Mouse (Mus musculus) testis, adult 2 months (tissue): Measurements from ENCODE around the gene Mlycd. TPM values are rescaled to one million over a fixed set of nuclear protein-coding genes. Genes with fewer than 3 reads are reported as not detected.

Experiments
- H3K27ac ChIP-seq: fragments of 200-500 bp; 2 replicates; pipeline ENCODE4 v1.5.1; 2012; ENCODE audit warnings: low read depth, low read length; ENCODE audit not compliant: control insufficient read depth, insufficient read depth
- H3K27me3 ChIP-seq: fragments of 200-500 bp; 2 replicates; pipeline ENCODE4 v1.6.1; 2012; ENCODE audit warnings: mild to moderate bottlenecking, low read length, moderate library complexity; ENCODE audit not compliant: control insufficient read depth, insufficient read depth
- H3K36me3 ChIP-seq: fragments of 200-500 bp; 2 replicates; pipeline ENCODE4 v1.6.1; 2012; ENCODE audit warnings: mild to moderate bottlenecking, low read length; ENCODE audit not compliant: control insufficient read depth, insufficient read depth
- H3K4me1 ChIP-seq: fragments of 200-500 bp; 2 replicates; pipeline ENCODE4 v1.6.1; 2012; ENCODE audit warnings: low read length; ENCODE audit not compliant: control insufficient read depth, insufficient read depth
- H3K4me3 ChIP-seq: fragments of 200-500 bp; 2 replicates; pipeline ENCODE4 v1.5.1; 2012; ENCODE audit warnings: low read depth, mild to moderate bottlenecking, low read length, moderate library complexity, mixed read lengths; ENCODE audit not compliant: control insufficient read depth
- CTCF ChIP-seq: fragments of 200-500 bp; IDR thresholded peaks from 2 replicates; pipeline ENCODE4 v1.5.1; 2012; ENCODE audit warnings: low read depth, mild to moderate bottlenecking, inconsistent platforms, low read length, moderate library complexity; ENCODE audit not compliant: control insufficient read depth, insufficient read depth, insufficient replicate concordance
- POLR2A ChIP-seq: fragments of 200-500 bp; IDR thresholded peaks from 2 replicates; pipeline ENCODE4 v1.6.1; 2012; ENCODE audit warnings: low read depth, mild to moderate bottlenecking, inconsistent platforms, low read length, moderate library complexity; ENCODE audit not compliant: control insufficient read depth
- polyA plus RNA-seq: library from polyadenylated mRNA; depleted of rRNA; stranded (reverse); fragments of >200 nt; gene quantifications from 2 replicates; pipeline ENCODE4 v1.2.3, GENCODE M21; 2012

Mlycd gene
- polyA plus RNA-seq, 1 experiment, result 5.3 TPM

GRCm38 (mm10) chr8:119422123-119422711, 27.5 kb downstream of the Mlycd start:
- TF ChIP-seq POLR2A (no peak), CTCF (no peak)
- H3K4me3 ChIP-seq, result no peak overlapping the region
- H3K4me1 ChIP-seq, result peaks cover 12% of the 10 kb centered on the region
- no peaks in the 10 kb centered on the region for H3K36me3 ChIP-seq
- 0 out of 2 replicates have a peak overlapping the region, but pooled peaks have one; percentile 12 for H3K27ac ChIP-seq
- no peaks in the 10 kb centered on the region for H3K27me3 ChIP-seq

GRCm38 (mm10) chr8:119423631-119424141, 29.0 kb downstream of the Mlycd start:
- Histone ChIP-seq H3K27me3 (no peaks in the 10 kb centered on the region), H3K4me1 (peaks cover 12% of the 10 kb centered on the region), H3K4me3 (no peak overlapping the region), H3K36me3 (no peaks in the 10 kb centered on the region), H3K27ac (no peak overlapping the region)
- no peak for TF ChIP-seq POLR2A
- no peak for TF ChIP-seq CTCF

- H3K4me3 ChIP-seq, result no peak overlapping the region
- H3K27ac ChIP-seq, result no peak overlapping the region
- H3K4me1 ChIP-seq, result peaks cover 12% of the 10 kb centered on the region
- no peaks in the 10 kb centered on the region for H3K36me3 ChIP-seq
- no peak for TF ChIP-seq CTCF
- H3K27me3 ChIP-seq, result no peaks in the 10 kb centered on the region
Observed at GRCm38 (mm10) chr8:119424199-119424733, 29.6 kb downstream of the Mlycd start.

- H3K4me1 ChIP-seq, result peaks cover 12% of the 10 kb centered on the region
- H3K27ac ChIP-seq, result peak overlapping the region; percentile 44; the same call in 1 of the 2 replicates
- H3K36me3 ChIP-seq, result no peaks in the 10 kb centered on the region
- TF ChIP-seq CTCF, result no peak
- TF ChIP-seq POLR2A, result no peak
- H3K27me3 ChIP-seq, result no peaks in the 10 kb centered on the region
- no peak overlapping the region for H3K4me3 ChIP-seq
Observed at GRCm38 (mm10) chr8:119424740-119425139, 30.1 kb downstream of the Mlycd start.

GRCm38 (mm10) chr8:119425533-119425932, 30.9 kb downstream of the Mlycd start:
- peak overlapping the region; percentile 72 for H3K27ac ChIP-seq
- TF ChIP-seq POLR2A (no peak), CTCF (peak; percentile 33; the same call in 1 of the 2 replicates)
- H3K4me3 ChIP-seq, result no peak overlapping the region
- peaks cover 12% of the 10 kb centered on the region for H3K4me1 ChIP-seq
- H3K27me3 ChIP-seq, result no peaks in the 10 kb centered on the region
- H3K36me3 ChIP-seq, result no peaks in the 10 kb centered on the region

GRCm38 (mm10) chr8:119426069-119426735, 31.5 kb downstream of the Mlycd start:
- peaks cover 12% of the 10 kb centered on the region for H3K4me1 ChIP-seq
- H3K27me3 ChIP-seq, result no peaks in the 10 kb centered on the region
- no peak for TF ChIP-seq CTCF
- no peak; the same call in 1 of the 2 replicates for TF ChIP-seq POLR2A
- H3K4me3 ChIP-seq, result no peak overlapping the region
- H3K27ac ChIP-seq, result peak overlapping the region; percentile 69
- no peaks in the 10 kb centered on the region for H3K36me3 ChIP-seq

- TF ChIP-seq POLR2A, result no peak
- TF ChIP-seq CTCF, result no peak
- peaks cover 12% of the 10 kb centered on the region for H3K4me1 ChIP-seq
- H3K4me3 ChIP-seq, result no peak overlapping the region
- H3K27ac ChIP-seq, result no peak overlapping the region
- no peaks in the 10 kb centered on the region for H3K36me3 ChIP-seq
- no peaks in the 10 kb centered on the region for H3K27me3 ChIP-seq
Observed at GRCm38 (mm10) chr8:119427634-119428349, 33.1 kb downstream of the Mlycd start.
